Mouse (Mus musculus) frontal cortex, postnatal 14 days (tissue): ENCODE data around the gene Sel1l3.

ENCODE experiments used
- DNase-seq, 2 experiments: peaks; one replicate each; pipeline ENCODE4 v3.0.0; 2022; ENCODE audit warnings: low spot score in 2 of 2

The Sel1l3 gene

GRCm38 (mm10) chr5:53091331-53091730, 122.4 kb downstream of the Sel1l3 start:
- no peak for DNase-seq

- no peak for DNase-seq
These were observed 126.3 kb downstream of the Sel1l3 start for GRCm38 (mm10) chr5:53087452-53087851.

- no peak for DNase-seq
These were observed 135.3 kb downstream of the Sel1l3 start for GRCm38 (mm10) chr5:53078453-53078852.

- no peak for DNase-seq
These were observed 139.2 kb downstream of the Sel1l3 start for GRCm38 (mm10) chr5:53074553-53074952.

- DNase-seq, result no peak
These were observed 152.1 kb downstream of the Sel1l3 start for GRCm38 (mm10) chr5:53061532-53062130.
